Mouse (Mus musculus) gastrocnemius, postnatal 36 days (tissue): ENCODE measurements at regions not wholly inside any gene's neighbourhood (a gene's known extent, or its start where the extent isn't known, plus 50 kb on each side); places are given as distances from the start of the nearest gene placed in this dataset.

Experiments used
- DNase-seq, 2 experiments: peaks; one replicate each; pipeline ENCODE4 v3.0.0; 2022
- intact Hi-C: fragments of 180-260 bp; cut with DNase I; formaldehyde crosslinking; loops from one replicate; pipeline ENCODE4 v1.15.1; 2025

GRCm38 (mm10) chr12:90946528-90946918, 208.3 kb upstream of the Dio2 start:
- intact Hi-C loops, result no loop called here
- DNase-seq, result no peak

GRCm38 (mm10) chr12:90945743-90946527, 207.7 kb upstream of the Dio2 start:
- intact Hi-C loops, result no loop called here
- DNase-seq, result no peak

GRCm38 (mm10) chr12:90932684-90933083, 194.4 kb upstream of the Dio2 start:
- DNase-seq, result no peak
- intact Hi-C loops, result no loop called here

- intact Hi-C loops, result no loop called here
- DNase-seq, result no peak
Measured at GRCm38 (mm10) chr12:90932201-90932600, 194.0 kb upstream of the Dio2 start.

GRCm38 (mm10) chr12:90930091-90930715, 192.0 kb upstream of the Dio2 start:
- no peak for DNase-seq
- intact Hi-C loops, result no loop called here

GRCm38 (mm10) chr12:90923603-90924002, 185.4 kb upstream of the Dio2 start:
- no peak for DNase-seq
- intact Hi-C loops, result no loop called here

- intact Hi-C loops, result no loop called here
- DNase-seq, result no peak
Measured at GRCm38 (mm10) chr12:90923148-90923547, 184.9 kb upstream of the Dio2 start.

- intact Hi-C loops, result no loop called here
- DNase-seq, result no peak
Measured at GRCm38 (mm10) chr12:90921227-90921626, 183.0 kb upstream of the Dio2 start.

- DNase-seq, result no peak
- intact Hi-C loops, result no loop called here
Measured at GRCm38 (mm10) chr12:90915929-90916713, 177.9 kb upstream of the Dio2 start.

- no peak for DNase-seq
- intact Hi-C loops, result loop anchor here (10.0 kb wide), 1 partner anchor 169 kb away; the partner anchor contains the start of gene Dio2
Measured at GRCm38 (mm10) chr12:90903991-90904390, 165.8 kb upstream of the Dio2 start.

- intact Hi-C loops, result no loop called here
- DNase-seq, result no peak
Measured at GRCm38 (mm10) chr12:90893655-90894370, 155.6 kb upstream of the Dio2 start.

- intact Hi-C loops, result no loop called here
Measured at GRCm38 (mm10) chr12:90876230-90877005, 138.2 kb upstream of the Dio2 start.

GRCm38 (mm10) chr12:90874840-90875239, 136.6 kb upstream of the Dio2 start:
- no peak for DNase-seq
- intact Hi-C loops, result no loop called here

More at GRCm38 (mm10) chr12:90876230-90877005, 138.2 kb upstream of the Dio2 start:
- DNase-seq, result no peak

- DNase-seq, result no peak
- intact Hi-C loops, result no loop called here
Measured at GRCm38 (mm10) chr12:90873959-90874358, 135.7 kb upstream of the Dio2 start.

- intact Hi-C loops, result no loop called here
- no peak for DNase-seq
Measured at GRCm38 (mm10) chr12:90866597-90866996, 128.4 kb upstream of the Dio2 start.

- no peak for DNase-seq
- intact Hi-C loops, result no loop called here
Measured at GRCm38 (mm10) chr12:90862632-90863031, 124.4 kb upstream of the Dio2 start.

- intact Hi-C loops, result no loop called here
- DNase-seq, result no peak
Measured at GRCm38 (mm10) chr12:90857746-90858145, 119.5 kb upstream of the Dio2 start.

GRCm38 (mm10) chr12:90810666-90811065, 72.4 kb upstream of the Dio2 start:
- intact Hi-C loops, result no loop called here
- DNase-seq, result no peak

GRCm38 (mm10) chr12:90790562-90790961, 52.3 kb upstream of the Dio2 start:
- intact Hi-C loops, result no loop called here
- DNase-seq, result no peak
